Mouse (Mus musculus) layer of hippocampus, adult 2 months (tissue): Measurements from ENCODE around the gene Leo1. TPM values are rescaled to one million over a fixed set of nuclear protein-coding genes. Genes with fewer than 3 reads are reported as not detected.

Experiments used
- DNase-seq, 2 experiments: peaks; one replicate each; pipeline ENCODE4 v3.0.0; 2022; ENCODE audit warnings: low spot score in 2 of 2
- H3K27ac ChIP-seq: fragments of 200-600 bp; 2 replicates; pipeline ENCODE4 v1.8.1; 2022
- H3K4me3 ChIP-seq: fragments of 200-600 bp; 2 replicates; pipeline ENCODE4 v1.8.1; 2022; ENCODE audit warnings: mild to moderate bottlenecking
- CTCF ChIP-seq: fragments of 200-600 bp; conservative IDR thresholded peaks from 2 replicates; pipeline ENCODE4 v1.8.1; 2022; ENCODE audit warnings: antibody characterized with exemption, mild to moderate bottlenecking, moderate library complexity
- total RNA-seq, 2 experiments: library from RNA; stranded (reverse); gene quantifications; 2 replicates each; pipeline ENCODE4 v1.2.3; 2021

Leo1 gene
- total RNA-seq, 2 experiments from 2014 or later: 24.1 to 24.3 TPM

DNA sequence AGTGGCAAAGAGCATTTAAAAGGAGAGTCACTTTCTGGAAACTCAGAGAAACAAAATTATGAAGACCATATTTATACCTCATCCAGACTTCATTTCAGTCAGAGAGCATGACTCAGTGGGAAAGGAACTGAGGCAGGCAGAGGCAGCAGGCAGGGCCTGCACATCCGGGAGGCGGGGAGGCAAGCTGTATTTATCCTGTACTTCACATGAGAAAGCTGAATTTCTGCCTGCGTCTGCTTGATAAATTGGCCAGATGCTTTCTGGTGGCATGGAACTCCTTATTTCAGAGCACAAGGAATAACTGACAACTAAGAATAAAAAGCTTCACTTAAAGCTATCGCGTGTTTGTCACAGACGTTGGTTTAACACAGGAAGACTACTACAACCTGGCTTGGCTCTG lies 63.0 kb downstream of the Leo1 start:
- Histone ChIP-seq H3K27ac (peak overlapping the region; percentile 55; the same call in 1 of the 2 replicates), H3K4me3 (no peak overlapping the region)
- no peak for TF ChIP-seq CTCF
- peak; percentile 26 to 69 for DNase-seq

DNA sequence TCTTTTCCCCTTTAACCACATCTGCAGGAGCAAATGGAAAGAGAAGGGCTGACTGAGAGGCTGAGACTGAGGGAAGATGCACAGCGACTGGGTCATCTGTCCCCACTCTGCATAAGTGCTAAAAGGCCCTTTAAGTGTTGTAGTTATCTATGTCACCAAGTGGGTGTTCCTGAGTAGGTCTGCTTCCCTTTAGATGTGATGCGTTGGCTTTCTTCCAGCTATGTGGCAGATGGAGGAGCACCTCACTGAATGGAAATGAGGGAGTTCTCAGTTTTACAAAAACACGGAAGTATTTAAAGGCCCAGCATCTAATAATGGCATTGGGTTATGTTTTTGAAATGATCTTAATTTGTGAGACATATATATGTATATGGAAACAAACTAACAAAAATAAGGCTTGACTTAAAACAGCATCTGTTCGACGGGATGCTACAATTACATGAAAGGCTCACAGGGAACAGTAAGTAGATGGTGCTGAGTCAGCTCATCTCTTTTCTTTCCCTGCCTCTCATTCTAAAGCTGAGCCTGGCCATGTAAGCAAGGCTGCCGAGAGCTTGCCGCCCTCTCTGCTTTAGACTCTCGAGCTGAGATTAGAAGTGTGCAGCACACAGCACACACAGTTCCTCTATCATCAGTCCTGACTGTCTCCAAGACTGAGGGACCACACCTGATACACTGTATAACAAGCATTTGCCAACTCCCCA lies 70.1 kb downstream of the Leo1 start:
- no peak overlapping the region for H3K27ac ChIP-seq
- H3K4me3 ChIP-seq: no peak overlapping the region
- peak; percentile 20 to 26 for DNase-seq
- no peak for TF ChIP-seq CTCF

DNA sequence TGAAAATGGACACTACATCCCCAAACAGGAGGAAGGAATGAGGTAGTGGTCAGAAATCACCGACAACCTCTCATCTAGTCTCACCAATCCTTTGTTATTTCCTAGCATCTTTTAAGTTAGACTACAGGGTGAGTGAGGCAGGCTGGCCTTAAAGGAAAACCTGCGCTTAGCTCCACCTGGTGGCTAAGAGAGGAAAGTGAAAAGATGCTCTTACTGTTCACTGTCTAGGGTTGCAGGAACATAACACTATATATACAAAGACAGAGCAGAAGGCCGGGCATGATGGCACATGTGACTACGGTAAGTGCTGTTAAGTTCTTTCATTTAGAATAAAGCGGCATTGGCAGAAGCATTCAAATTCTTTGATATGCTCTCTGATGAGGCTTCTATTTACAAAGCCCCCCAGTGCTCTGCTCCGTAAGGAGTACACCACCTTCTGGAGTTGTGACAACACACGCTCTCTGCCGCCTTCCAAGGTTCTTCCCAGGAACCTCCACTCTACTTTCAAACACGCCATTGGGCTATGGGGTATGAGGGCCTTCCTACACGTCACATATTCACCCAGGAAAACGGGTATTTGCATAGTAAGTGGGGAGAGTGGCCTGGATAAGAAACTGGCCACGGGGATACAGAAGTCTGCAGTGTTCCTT lies 74.3 kb downstream of the Leo1 start:
- Histone ChIP-seq H3K4me3 (no peak overlapping the region), H3K27ac (no peak overlapping the region)
- peak; percentile 47 to 62 for DNase-seq
- TF ChIP-seq CTCF: peak; percentile 95

Other genes starting within 250 kb of the Leo1 start
- under 1 TPM; 0.59 to 0.81 TPM for gene Myo5c, start 209.5 kb upstream of the Leo1 start, total RNA-seq
- gene Gnb5, start 135.2 kb upstream of the Leo1 start, total RNA-seq: 100 to 1,000 TPM; 125 to 127 TPM
- gene Bcl2l10, start 93.8 kb upstream of the Leo1 start, total RNA-seq: not detected
- gene Mapk6, start 31.5 kb upstream of the Leo1 start, total RNA-seq: 10 to 100 TPM; 23.5 to 24.8 TPM
- gene Tmod3, start 118.1 kb downstream of the Leo1 start, total RNA-seq: 10 to 100 TPM; 37.6 to 40.5 TPM
- gene Tmod2, start 169.8 kb downstream of the Leo1 start, total RNA-seq: 100 to 1,000 TPM; 376 to 380 TPM
- 10 to 100 TPM; 56.6 to 60.3 TPM for gene Lysmd2, start 184.2 kb downstream of the Leo1 start, total RNA-seq
- 100 to 1,000 TPM; 270 to 283 TPM for gene Scg3, start 242.5 kb downstream of the Leo1 start, total RNA-seq